Comparison of ENCODE assay signal across 14 mouse cellular contexts in genomic region chr17:85818098-85818855, GRCm38 (mm10).
DNase-seq lines count a peak whose midpoint lies in the region; ATAC-seq and TF ChIP-seq lines count a peak whose summit lies in the region.
"Had no signal": no experiment of that assay in that cellular context is flagged by ENCODE, and none has a peak within 500 bp of the region (broad histone marks: within the 10 kb centered on the region; RNA-seq: fewer than 3 reads in every experiment).

No protein-coding gene starts in this region.

- no peak overlapping the region for H3K9ac ChIP-seq in lung, embryonic 15.5 days
- no peak overlapping the region for H3K9ac ChIP-seq in stomach, embryonic 16.5 days (ENCODE audit: low read length)
- no peak overlapping the region for H3K9ac ChIP-seq in forebrain, embryonic 16.5 days (replicated peaks; ENCODE audit: low read depth, low read length)
- H3K9ac ChIP-seq: midbrain, embryonic 15.5 days had no signal

- H3K27ac ChIP-seq in heart, embryonic 10.5 days: no peak overlapping the region
- no peak overlapping the region for H3K27ac ChIP-seq in lung, embryonic 15.5 days
- no peak overlapping the region for H3K27ac ChIP-seq in stomach, embryonic 16.5 days (ENCODE audit: low read length)
- H3K27ac ChIP-seq in thymus, adult 2 months (ENCODE audit: control insufficient read depth, insufficient read depth, low read length): no peak overlapping the region
- H3K27ac ChIP-seq in forebrain, embryonic 16.5 days (ENCODE audit: low read length): no peak overlapping the region
- H3K27ac ChIP-seq: midbrain, embryonic 15.5 days had no signal

- peaks cover 11% of the 10 kb centered on the region; the same call in 1 of the 2 replicates for H3K27me3 ChIP-seq in heart, embryonic 10.5 days (ENCODE audit: insufficient read depth, poor library complexity, severe bottlenecking)
- no peaks in the 10 kb centered on the region for H3K27me3 ChIP-seq in lung, embryonic 15.5 days
- no peaks in the 10 kb centered on the region for H3K27me3 ChIP-seq in stomach, embryonic 16.5 days (ENCODE audit: control insufficient read depth, insufficient read depth, low read length)
- H3K27me3 ChIP-seq in thymus, adult 2 months (ENCODE audit: control insufficient read depth, insufficient read depth, low read length): no peaks in the 10 kb centered on the region
- H3K27me3 ChIP-seq in forebrain, embryonic 16.5 days (replicated peaks; ENCODE audit: control insufficient read depth, insufficient read depth, low read length): no peaks in the 10 kb centered on the region

- no peaks in the 10 kb centered on the region for H3K9me3 ChIP-seq in heart, embryonic 10.5 days
- H3K9me3 ChIP-seq in lung, embryonic 15.5 days: no peaks in the 10 kb centered on the region
- H3K9me3 ChIP-seq in stomach, embryonic 16.5 days (replicated peaks; ENCODE audit: control insufficient read depth, low read length): 0 out of 2 replicates have a peak, but pooled peaks cover 5% of the 10 kb centered on the region
- H3K9me3 ChIP-seq in forebrain, embryonic 16.5 days (ENCODE audit: control insufficient read depth, low read length): no peaks in the 10 kb centered on the region
- H3K9me3 ChIP-seq: midbrain, embryonic 15.5 days had no signal

- no peak for TF ChIP-seq POLR2A in thymus, adult 2 months (IDR thresholded peaks at IDR 0.05; ENCODE audit: control insufficient read depth, extremely low read depth, insufficient read depth, low read length, poor library complexity)

- DNase-seq in heart, embryonic 10.5 days (ENCODE audit: low spot score): peak; percentile 61
- DNase-seq in heart, adult 9 months (ENCODE audit: low spot score in 2 of 2): no peak
- no peak for DNase-seq in lung, postnatal 14 days
- peak; percentile 36 for DNase-seq in gastrocnemius, postnatal 14 days
- no peak for DNase-seq in thymus, adult 2 months
- DNase-seq: kidney, postnatal 14 days; layer of hippocampus, postnatal 36 days; lung, adult 18-20 months; right cerebral cortex, postnatal 4 days; thymus, adult 18-20 months had no signal

- peaks cover 7% of the 10 kb centered on the region for H3K4me1 ChIP-seq in heart, embryonic 10.5 days
- no peaks in the 10 kb centered on the region for H3K4me1 ChIP-seq in lung, embryonic 15.5 days
- H3K4me1 ChIP-seq in stomach, embryonic 16.5 days (ENCODE audit: control insufficient read depth, insufficient read depth, low read length): peaks cover 2% of the 10 kb centered on the region; the same call in 1 of the 2 replicates
- no peaks in the 10 kb centered on the region for H3K4me1 ChIP-seq in thymus, adult 2 months (replicated peaks; ENCODE audit: control insufficient read depth, insufficient read depth, low read length)
- peaks cover 2% of the 10 kb centered on the region; the same call in 1 of the 2 replicates for H3K4me1 ChIP-seq in forebrain, embryonic 16.5 days (replicated peaks; ENCODE audit: control insufficient read depth, insufficient read depth, low read length)
- H3K4me1 ChIP-seq: midbrain, embryonic 15.5 days had no signal

- H3K4me3 ChIP-seq in heart, embryonic 10.5 days: no peak overlapping the region
- H3K4me3 ChIP-seq in lung, embryonic 15.5 days: no peak overlapping the region
- no peak overlapping the region for H3K4me3 ChIP-seq in stomach, embryonic 16.5 days (replicated peaks; ENCODE audit: low read length)
- no peak overlapping the region for H3K4me3 ChIP-seq in thymus, adult 2 months (ENCODE audit: control insufficient read depth, insufficient read depth, low read length)
- H3K4me3 ChIP-seq in forebrain, embryonic 16.5 days (replicated peaks; ENCODE audit: low read length): no peak overlapping the region
- H3K4me3 ChIP-seq: midbrain, embryonic 15.5 days had no signal

- TF ChIP-seq CTCF in thymus, adult 2 months (IDR thresholded peaks at IDR 0.05; ENCODE audit: borderline replicate concordance, control insufficient read depth, extremely low read depth, insufficient read depth, low read length, poor library complexity): no peak

- no peaks in the 10 kb centered on the region for H3K36me3 ChIP-seq in heart, embryonic 10.5 days
- H3K36me3 ChIP-seq in lung, embryonic 15.5 days: no peaks in the 10 kb centered on the region
- H3K36me3 ChIP-seq in stomach, embryonic 16.5 days (ENCODE audit: control insufficient read depth, insufficient read depth, low read length): no peaks in the 10 kb centered on the region
- H3K36me3 ChIP-seq in thymus, adult 2 months (ENCODE audit: control insufficient read depth, insufficient read depth, low read length): no peaks in the 10 kb centered on the region
- H3K36me3 ChIP-seq in forebrain, embryonic 16.5 days (ENCODE audit: control insufficient read depth, insufficient read depth): no peaks in the 10 kb centered on the region
- H3K36me3 ChIP-seq: midbrain, embryonic 15.5 days had no signal

- 73% methylated on average over 17 of the region's 17 CpGs for WGBS in heart, embryonic 10.5 days
- WGBS in lung, embryonic 15.5 days: 50% methylated on average over 17 of the region's 17 CpGs
- 63% methylated on average over 17 of the region's 17 CpGs for WGBS in stomach, embryonic 16.5 days
- WGBS in thymus, adult 2 months: 93% methylated on average over 17 of the region's 17 CpGs
- WGBS in forebrain, embryonic 16.5 days: 88% methylated on average over 17 of the region's 17 CpGs

- no peak; the same call in 1 of the 2 replicates for ATAC-seq in lung, embryonic 15.5 days (ENCODE audit: borderline replicate concordance, extremely low read depth, low FRiP score, low TSS enrichment)
- ATAC-seq in stomach, embryonic 16.5 days (ENCODE audit: insufficient read depth, low FRiP score): peak; percentile 68
- no peak for ATAC-seq in forebrain, embryonic 16.5 days
- ATAC-seq: midbrain, embryonic 15.5 days had no signal

- intact Hi-C loops in gastrocnemius, postnatal 14 days (cut with DNase I; ENCODE audit: low total_unique reads): no loop called here

- peak overlapping the region; percentile 30 for H3K4me2 ChIP-seq in lung, embryonic 15.5 days
- 0 out of 2 replicates have a peak overlapping the region, but pooled peaks have one; percentile 17 for H3K4me2 ChIP-seq in stomach, embryonic 16.5 days (ENCODE audit: low read depth, low read length)
- no peak overlapping the region for H3K4me2 ChIP-seq in forebrain, embryonic 16.5 days (ENCODE audit: low read length)
- H3K4me2 ChIP-seq: midbrain, embryonic 15.5 days had no signal

Comparison
In these comparisons a context has a peak if more than half of its experiments do, and no peak if none do; other contexts are left out.
1. DNase-seq: peak in heart, embryonic 10.5 days (single experiment) and gastrocnemius, postnatal 14 days (single experiment); none in heart, adult 9 months (0 of 2), lung, postnatal 14 days (single experiment) and thymus, adult 2 months (single experiment).